Mouse (Mus musculus): ENCODE data around the gene Qrich2. TPM values are rescaled to one million over a fixed set of nuclear protein-coding genes. Genes with fewer than 3 reads are reported as not detected.

Qrich2 gene
- polyA plus RNA-seq, 1 experiment from 2014 or later, result not detected

GRCm38 (mm10) chr11:116406231-116406728 is 59.8 kb downstream of the Qrich2 start:
- H3K4me2 ChIP-seq, result no peak overlapping the region
- H3K9me3 ChIP-seq (replicated peaks), result no peaks in the 10 kb centered on the region
- H3K27ac ChIP-seq (replicated peaks), result no peak overlapping the region
- H3K9ac ChIP-seq, result no peak overlapping the region
- H3K4me3 ChIP-seq (replicated peaks), result no peak overlapping the region
- 77% methylated on average over 16 of the region's 16 CpGs for WGBS (ENCODE audit: insufficient replicate concordance)
- no peaks in the 10 kb centered on the region for H3K36me3 ChIP-seq (replicated peaks)
- peaks cover 8% of the 10 kb centered on the region for H3K27me3 ChIP-seq
- H3K4me1 ChIP-seq (replicated peaks), result no peaks in the 10 kb centered on the region
- no peak for ATAC-seq (ENCODE audit: insufficient read depth)

DNA sequence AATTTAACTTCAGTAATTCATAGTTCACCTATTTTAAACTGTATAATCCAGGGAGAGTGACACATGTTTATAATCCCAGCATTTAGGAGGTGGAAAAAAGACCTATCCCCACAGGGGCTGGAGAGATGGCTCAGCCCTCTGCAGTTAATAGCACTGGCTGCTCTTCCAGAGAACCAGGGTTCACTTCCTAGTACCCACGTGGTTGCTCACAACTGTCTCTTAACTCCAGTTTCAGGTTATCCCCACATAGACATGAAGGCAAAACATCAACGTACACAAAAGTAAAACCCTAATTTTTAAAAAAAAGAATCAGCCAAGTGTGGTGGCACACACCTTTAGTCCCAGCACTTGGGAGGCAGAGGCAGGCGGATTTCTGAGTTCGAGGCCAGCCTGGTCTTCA is 60.4 kb downstream of the Qrich2 start:
- Histone ChIP-seq H3K27ac (replicated peaks) (no peak overlapping the region), H3K27me3 (0 out of 2 replicates have a peak, but pooled peaks cover 2% of the 10 kb centered on the region), H3K4me2 (no peak overlapping the region), H3K9me3 (replicated peaks) (no peaks in the 10 kb centered on the region), H3K36me3 (replicated peaks) (no peaks in the 10 kb centered on the region), H3K4me1 (replicated peaks) (no peaks in the 10 kb centered on the region; the same call in 1 of the 2 replicates), H3K4me3 (replicated peaks) (no peak overlapping the region), H3K9ac (no peak overlapping the region)
- WGBS (ENCODE audit: insufficient replicate concordance), result 70% methylated on average over 4 of the region's 4 CpGs
- ATAC-seq (ENCODE audit: insufficient read depth), result no peak

GRCm38 (mm10) chr11:116400560-116400959 is 65.5 kb downstream of the Qrich2 start:
- Histone ChIP-seq H3K4me3 (replicated peaks) (no peak overlapping the region), H3K4me2 (no peak overlapping the region), H3K4me1 (replicated peaks) (no peaks in the 10 kb centered on the region; the same call in 1 of the 2 replicates), H3K27me3 (no peaks in the 10 kb centered on the region), H3K9ac (no peak overlapping the region), H3K36me3 (replicated peaks) (peaks cover 6% of the 10 kb centered on the region), H3K27ac (replicated peaks) (no peak overlapping the region), H3K9me3 (replicated peaks) (no peaks in the 10 kb centered on the region)
- ATAC-seq (ENCODE audit: insufficient read depth), result no peak
- WGBS (ENCODE audit: insufficient replicate concordance), result 1% methylated on average over 4 of the region's 4 CpGs

- Histone ChIP-seq H3K27me3 (no peaks in the 10 kb centered on the region), H3K4me3 (replicated peaks) (no peak overlapping the region), H3K4me2 (no peak overlapping the region), H3K36me3 (replicated peaks) (peaks cover 17% of the 10 kb centered on the region), H3K9ac (no peak overlapping the region), H3K27ac (replicated peaks) (no peak overlapping the region), H3K9me3 (replicated peaks) (no peaks in the 10 kb centered on the region), H3K4me1 (replicated peaks) (peaks cover 8% of the 10 kb centered on the region)
- no peak for ATAC-seq (ENCODE audit: insufficient read depth)
- 80% methylated on average over 11 of the region's 11 CpGs for WGBS (ENCODE audit: insufficient replicate concordance)
Measured at GRCm38 (mm10) chr11:116398348-116398677, 67.7 kb downstream of the Qrich2 start.

- Histone ChIP-seq H3K4me1 (replicated peaks) (peaks cover 8% of the 10 kb centered on the region), H3K27me3 (no peaks in the 10 kb centered on the region), H3K27ac (replicated peaks) (no peak overlapping the region), H3K4me3 (replicated peaks) (no peak overlapping the region), H3K36me3 (replicated peaks) (peaks cover 17% of the 10 kb centered on the region), H3K4me2 (no peak overlapping the region), H3K9me3 (replicated peaks) (no peaks in the 10 kb centered on the region), H3K9ac (no peak overlapping the region)
- WGBS (ENCODE audit: insufficient replicate concordance), result 45% methylated on average over 8 of the region's 8 CpGs
- no peak for ATAC-seq (ENCODE audit: insufficient read depth)
Measured at GRCm38 (mm10) chr11:116397517-116398347, 68.3 kb downstream of the Qrich2 start.

DNA sequence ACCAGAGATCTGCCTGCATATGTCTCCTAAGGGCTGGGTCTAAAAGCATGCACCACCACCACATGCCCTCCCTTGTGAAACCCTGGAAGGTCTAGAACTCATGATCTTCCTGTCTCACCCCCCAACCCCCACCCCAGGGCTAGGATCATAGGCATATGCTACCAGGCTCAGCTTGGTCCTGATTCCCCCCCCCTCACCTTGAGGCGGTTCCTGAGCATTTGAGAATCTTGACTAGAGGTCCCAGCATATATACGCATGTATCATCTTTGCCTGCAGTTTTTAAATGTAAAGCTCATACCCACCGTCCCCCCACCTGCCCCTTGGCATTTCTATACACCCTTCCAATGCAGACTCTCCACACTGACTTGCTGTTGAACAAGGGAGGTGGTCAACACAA is 69.1 kb downstream of the Qrich2 start:
- no peak overlapping the region for H3K4me3 ChIP-seq (replicated peaks)
- H3K4me1 ChIP-seq (replicated peaks), result peaks cover 8% of the 10 kb centered on the region
- H3K36me3 ChIP-seq (replicated peaks), result peaks cover 17% of the 10 kb centered on the region
- H3K4me2 ChIP-seq, result no peak overlapping the region
- ATAC-seq (ENCODE audit: insufficient read depth), result no peak
- H3K27me3 ChIP-seq, result no peaks in the 10 kb centered on the region
- no peak overlapping the region for H3K27ac ChIP-seq (replicated peaks)
- H3K9me3 ChIP-seq (replicated peaks), result no peaks in the 10 kb centered on the region
- 77% methylated on average over 3 of the region's 3 CpGs for WGBS (ENCODE audit: insufficient replicate concordance)
- no peak overlapping the region for H3K9ac ChIP-seq

GRCm38 (mm10) chr11:116396276-116396933 is 69.6 kb downstream of the Qrich2 start:
- WGBS (ENCODE audit: insufficient replicate concordance), result 77% methylated on average over 11 of the region's 11 CpGs
- Histone ChIP-seq H3K4me2 (no peak overlapping the region), H3K4me3 (replicated peaks) (no peak overlapping the region), H3K9ac (no peak overlapping the region), H3K9me3 (replicated peaks) (no peaks in the 10 kb centered on the region), H3K4me1 (replicated peaks) (peaks cover 8% of the 10 kb centered on the region), H3K27me3 (no peaks in the 10 kb centered on the region), H3K27ac (replicated peaks) (no peak overlapping the region), H3K36me3 (replicated peaks) (peaks cover 17% of the 10 kb centered on the region)
- no peak for ATAC-seq (ENCODE audit: insufficient read depth)

GRCm38 (mm10) chr11:116394769-116395168 is 71.3 kb downstream of the Qrich2 start:
- Histone ChIP-seq H3K9ac (0 out of 2 replicates have a peak overlapping the region, but pooled peaks have one; percentile 2), H3K36me3 (replicated peaks) (peaks cover 17% of the 10 kb centered on the region), H3K4me3 (replicated peaks) (peak overlapping the region; percentile 22), H3K27me3 (no peaks in the 10 kb centered on the region), H3K9me3 (replicated peaks) (no peaks in the 10 kb centered on the region), H3K4me2 (peak overlapping the region; percentile 19), H3K4me1 (replicated peaks) (peaks cover 8% of the 10 kb centered on the region), H3K27ac (replicated peaks) (peak overlapping the region; percentile 39; the same call in 1 of the 2 replicates)
- whole genome bisulfite sequencing (ENCODE audit: insufficient replicate concordance), result 72% methylated on average over 4 of the region's 4 CpGs
- ATAC-seq (ENCODE audit: insufficient read depth), result peak; percentile 62

Other genes with a start within 250 kb of the Qrich2 start
- gene Evpl, start 228.2 kb downstream of the Qrich2 start, polyA plus RNA-seq (2015; fragmentation: Nextera tagmentation; extraction: Ambion mirVana), result 0.08 and 0.12 TPM in 2 replicates
- 37.2 and 40.2 TPM in 2 replicates for gene Srp68, start 192.0 kb downstream of the Qrich2 start, polyA plus RNA-seq (2015; fragmentation: Nextera tagmentation; extraction: Ambion mirVana)
- gene Galr2, start 185.3 kb downstream of the Qrich2 start, polyA plus RNA-seq (2015; fragmentation: Nextera tagmentation; extraction: Ambion mirVana), result not detected in 2 replicates
- gene Exoc7, start 159.0 kb downstream of the Qrich2 start, polyA plus RNA-seq (2015; fragmentation: Nextera tagmentation; extraction: Ambion mirVana), result 19.1 and 20.1 TPM in 2 replicates
- 0.78 and 1.1 TPM in 2 replicates for gene Foxj1, start 130.8 kb downstream of the Qrich2 start, polyA plus RNA-seq (2015; fragmentation: Nextera tagmentation; extraction: Ambion mirVana)
- gene Rnf157, start 53.2 kb downstream of the Qrich2 start, polyA plus RNA-seq (2015; fragmentation: Nextera tagmentation; extraction: Ambion mirVana), result 1.0 and 1.4 TPM in 2 replicates
- 33.1 and 33.9 TPM in 2 replicates for gene Ubald2, start 32.1 kb downstream of the Qrich2 start, polyA plus RNA-seq (2015; fragmentation: Nextera tagmentation; extraction: Ambion mirVana)
- 45.1 and 49.0 TPM in 2 replicates for gene Prpsap1, start 28.0 kb upstream of the Qrich2 start, polyA plus RNA-seq (2015; fragmentation: Nextera tagmentation; extraction: Ambion mirVana)
- 28.8 and 32.7 TPM in 2 replicates for gene Sphk1, start 64.7 kb upstream of the Qrich2 start, polyA plus RNA-seq (2015; fragmentation: Nextera tagmentation; extraction: Ambion mirVana)
- 38.1 and 51.7 TPM in 2 replicates for gene Ube2o, start 115.2 kb upstream of the Qrich2 start, polyA plus RNA-seq (2015; fragmentation: Nextera tagmentation; extraction: Ambion mirVana)
- not detected in 2 replicates for gene Aanat, start 120.2 kb upstream of the Qrich2 start, polyA plus RNA-seq (2015; fragmentation: Nextera tagmentation; extraction: Ambion mirVana)
- gene Rhbdf2, start 160.8 kb upstream of the Qrich2 start, polyA plus RNA-seq (2015; fragmentation: Nextera tagmentation; extraction: Ambion mirVana), result 7.2 and 7.5 TPM in 2 replicates
- gene Prcd, start 187.3 kb upstream of the Qrich2 start, polyA plus RNA-seq (2015; fragmentation: Nextera tagmentation; extraction: Ambion mirVana), result 0.16 and 0.29 TPM in 2 replicates
- gene Cygb, start 188.1 kb upstream of the Qrich2 start, polyA plus RNA-seq (2015; fragmentation: Nextera tagmentation; extraction: Ambion mirVana), result 0.84 and 1.0 TPM in 2 replicates

Measured in liver, embryonic 15.5 days (tissue).